Mouse (Mus musculus) liver, adult 2 months (tissue): Measurements from ENCODE around the gene Rcvrn. TPM values are rescaled to one million over a fixed set of nuclear protein-coding genes. Genes with fewer than 3 reads are reported as not detected.

Experiments used
- DNase-seq: peaks from one replicate; pipeline ENCODE4 v3.0.0-alpha.2; 2011; ENCODE audit warnings: low read depth, low spot score; ENCODE audit errors: extremely low read depth
- H3K27ac ChIP-seq: fragments of 200-500 bp; replicated peaks from 2 replicates; pipeline ENCODE4 v1.5.1; 2012; ENCODE audit warnings: low read depth, mild to moderate bottlenecking, control low read depth, inconsistent platforms, low read length; ENCODE audit not compliant: insufficient read depth
- H3K27me3 ChIP-seq: fragments of 200-500 bp; 2 replicates; pipeline ENCODE4 v1.6.1; 2012; ENCODE audit warnings: mild to moderate bottlenecking, moderate library complexity, low read length, inconsistent platforms; ENCODE audit not compliant: control insufficient read depth, insufficient read depth
- H3K36me3 ChIP-seq: fragments of 200-500 bp; 2 replicates; pipeline ENCODE4 v1.6.1; 2012; ENCODE audit warnings: low read length, inconsistent platforms; ENCODE audit not compliant: control insufficient read depth, insufficient read depth
- H3K4me1 ChIP-seq: fragments of 200-500 bp; 2 replicates; pipeline ENCODE4 v1.6.1; 2011; ENCODE audit warnings: low read length; ENCODE audit not compliant: control insufficient read depth, insufficient read depth
- H3K4me3 ChIP-seq: fragments of 200-500 bp; 2 replicates; pipeline ENCODE4 v1.5.1; 2011; ENCODE audit warnings: low read depth, mild to moderate bottlenecking, control low read depth, low read length, moderate library complexity; ENCODE audit not compliant: insufficient read depth
- H3K79me2 ChIP-seq: fragments of 200-500 bp; 2 replicates; pipeline ENCODE4 v1.6.1; 2012; ENCODE audit warnings: inconsistent platforms, mild to moderate bottlenecking, low read length, moderate library complexity; ENCODE audit not compliant: control insufficient read depth, insufficient read depth
- H3K9ac ChIP-seq: fragments of 200-500 bp; 2 replicates; pipeline ENCODE4 v1.6.1; 2012; ENCODE audit warnings: low read depth, mild to moderate bottlenecking, control low read depth, inconsistent platforms, low read length
- CTCF ChIP-seq: fragments of 200-500 bp; IDR thresholded peaks from 2 replicates; pipeline ENCODE4 v1.5.1; 2011; ENCODE audit warnings: low read depth, low read length, control low read depth
- POLR2A ChIP-seq: fragments of 200-500 bp; IDR thresholded peaks from 2 replicates; pipeline ENCODE4 v1.6.1; 2011; ENCODE audit warnings: low read length, control low read depth; ENCODE audit not compliant: insufficient read depth; ENCODE audit errors: extremely low read depth
- WGBS: fragments of 180-500 bp; shearing (Covaris S2); methylation state at CpG from one replicate; pipeline ENCODE4 v1.1.7; 2018; 5-methylcytosine and 5-hydroxymethylcytosine counted together
- polyA plus RNA-seq: library from polyadenylated mRNA; depleted of rRNA; stranded (reverse); fragments of >200 nt; gene quantifications from 2 replicates; pipeline ENCODE4 v1.2.3, GENCODE M21; 2012
- total RNA-seq: library from RNA; depleted of rRNA; stranded (reverse); fragments of >200 nt; gene quantifications from 2 replicates; pipeline ENCODE4 v1.2.3, GENCODE M21; 2014

The Rcvrn gene
- total and polyA plus RNA-seq, 2 experiments = not detected

- TF ChIP-seq CTCF (no peak), POLR2A (no peak)
Measured at GRCm38 (mm10) chr11:67666129-67666528, 29.0 kb upstream of the Rcvrn start.

DNA sequence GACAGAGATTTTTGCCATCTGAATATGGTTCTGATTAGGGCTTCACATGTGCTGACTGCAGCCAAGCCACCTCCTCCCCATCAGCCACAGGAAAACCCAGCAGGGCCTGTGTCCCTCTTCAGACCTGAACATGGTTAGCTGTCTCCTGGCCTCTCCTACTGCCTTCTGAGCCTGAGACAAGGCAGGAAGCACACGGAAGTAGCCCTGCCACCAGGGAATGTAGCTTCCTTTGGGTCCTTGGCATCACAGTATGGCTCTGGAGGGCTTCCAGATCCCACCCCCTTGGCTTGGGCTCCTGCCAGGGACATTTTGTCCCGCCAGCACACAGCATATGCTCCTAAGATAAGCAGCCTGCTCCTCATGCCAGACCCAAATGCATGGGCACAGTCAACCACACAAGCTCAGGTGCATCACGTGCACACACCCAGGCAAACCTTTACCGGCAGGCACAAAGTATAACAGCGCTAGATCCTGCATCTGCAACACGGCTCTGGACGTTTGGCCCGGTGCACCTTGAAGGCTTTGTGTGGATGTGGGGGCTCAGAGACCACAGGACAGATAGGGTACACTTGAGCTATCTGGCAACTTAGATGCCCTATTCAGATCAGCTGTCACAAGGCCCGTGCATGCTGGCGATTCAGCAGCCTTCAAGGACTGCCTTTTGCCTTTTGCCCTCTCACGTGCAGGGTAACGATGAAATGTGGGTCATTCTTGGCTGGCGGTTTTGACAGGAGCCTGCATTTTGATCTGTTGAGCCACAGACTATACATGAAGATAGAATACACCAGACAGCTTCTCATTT, 27.4 kb upstream of the Rcvrn start:
- 78% methylated on average over 13 of the region's 13 CpGs for WGBS
- Histone ChIP-seq H3K9ac (no peak overlapping the region), H3K36me3 (no peaks in the 10 kb centered on the region), H3K4me3 (no peak overlapping the region), H3K4me1 (no peaks in the 10 kb centered on the region), H3K79me2 (no peaks in the 10 kb centered on the region), H3K27me3 (no peaks in the 10 kb centered on the region), H3K27ac (no peak overlapping the region)
- TF ChIP-seq CTCF (no peak), POLR2A (no peak)
- DNase-seq = peak; percentile 8

More at GRCm38 (mm10) chr11:67666129-67666528, 29.0 kb upstream of the Rcvrn start:
- Histone ChIP-seq H3K4me1 (no peaks in the 10 kb centered on the region), H3K27ac (no peak overlapping the region), H3K79me2 (no peaks in the 10 kb centered on the region), H3K27me3 (no peaks in the 10 kb centered on the region), H3K4me3 (no peak overlapping the region), H3K9ac (no peak overlapping the region), H3K36me3 (no peaks in the 10 kb centered on the region)
- 86% methylated on average over 5 of the region's 5 CpGs for WGBS
- no peak for DNase-seq

DNA sequence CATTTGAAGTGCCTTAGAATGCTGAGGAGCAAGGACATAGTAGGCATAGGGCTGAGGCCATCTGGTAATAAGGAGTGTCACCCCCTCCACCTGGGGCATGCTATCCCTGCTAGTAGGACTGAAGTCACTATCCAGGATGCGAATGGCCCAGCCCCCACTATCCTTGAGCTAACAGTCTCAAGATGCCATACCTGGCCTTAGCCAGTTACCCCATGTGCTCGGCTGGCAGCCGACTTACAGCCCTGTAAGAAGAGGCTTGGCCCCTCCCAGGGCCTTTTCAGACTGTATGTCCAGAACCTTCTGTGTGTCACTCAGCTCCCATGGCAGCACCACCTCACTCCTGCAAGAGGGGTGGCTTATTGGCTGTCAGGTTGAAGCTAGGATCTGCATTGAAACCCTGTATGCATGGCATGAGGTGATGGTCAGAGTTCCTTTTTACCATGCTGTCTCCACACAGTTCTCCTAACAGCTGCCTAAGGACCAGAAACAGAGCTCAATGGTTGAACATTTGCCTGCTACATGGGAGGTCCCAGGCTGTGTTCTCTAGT, 26.6 kb upstream of the Rcvrn start:
- TF ChIP-seq CTCF (no peak), POLR2A (no peak)
- H3K4me1 ChIP-seq = no peaks in the 10 kb centered on the region
- no peak overlapping the region for H3K4me3 ChIP-seq
- no peak overlapping the region for H3K9ac ChIP-seq
- H3K36me3 ChIP-seq = no peaks in the 10 kb centered on the region
- DNase-seq = no peak
- H3K79me2 ChIP-seq = no peaks in the 10 kb centered on the region
- H3K27me3 ChIP-seq = no peaks in the 10 kb centered on the region
- WGBS = 96% methylated on average over 3 of the region's 3 CpGs
- H3K27ac ChIP-seq = no peak overlapping the region

- Histone ChIP-seq H3K79me2 (no peaks in the 10 kb centered on the region), H3K36me3 (no peaks in the 10 kb centered on the region), H3K9ac (no peak overlapping the region), H3K4me3 (no peak overlapping the region), H3K27me3 (no peaks in the 10 kb centered on the region), H3K27ac (no peak overlapping the region), H3K4me1 (no peaks in the 10 kb centered on the region)
- 98% methylated on average over 6 of the region's 6 CpGs for WGBS
- no peak for DNase-seq
- TF ChIP-seq CTCF (no peak), POLR2A (no peak)
Measured at GRCm38 (mm10) chr11:67670031-67670430, 25.1 kb upstream of the Rcvrn start.

DNA sequence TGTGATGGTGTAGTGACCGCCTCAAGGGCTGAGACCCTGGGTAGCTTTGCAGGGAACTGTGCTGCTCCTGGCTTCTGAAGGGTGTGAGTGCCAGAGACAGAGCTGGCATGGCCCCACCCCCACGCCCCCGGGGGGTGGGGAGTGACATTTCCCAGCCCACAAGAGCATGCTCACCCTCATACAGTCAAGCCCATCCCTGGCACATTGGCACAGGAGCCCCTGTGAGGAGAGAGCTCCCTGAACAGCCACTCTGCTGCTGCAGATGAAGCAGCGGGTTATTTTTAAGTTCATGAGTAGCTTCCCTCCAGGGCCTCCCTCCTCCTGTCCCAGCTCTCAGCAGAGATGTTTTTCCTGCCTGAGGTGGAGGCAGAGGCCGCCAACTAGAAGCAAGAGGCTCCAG, 23.0 kb upstream of the Rcvrn start:
- no peaks in the 10 kb centered on the region for H3K36me3 ChIP-seq
- TF ChIP-seq POLR2A (no peak), CTCF (no peak)
- no peaks in the 10 kb centered on the region for H3K27me3 ChIP-seq
- no peak for DNase-seq
- no peaks in the 10 kb centered on the region for H3K79me2 ChIP-seq
- WGBS = 80% methylated on average over 5 of the region's 5 CpGs
- no peak overlapping the region for H3K4me3 ChIP-seq
- no peaks in the 10 kb centered on the region for H3K4me1 ChIP-seq
- H3K27ac ChIP-seq = no peak overlapping the region
- H3K9ac ChIP-seq = no peak overlapping the region
